Mouse (Mus musculus): Measurements from ENCODE around the gene Kcnj12.

The Kcnj12 gene

GRCm38 (mm10) chr11:61022550-61023391 is at the start of gene Kcnj12:
Gene Kcnj12, plus strand, starts transcription at chr11:61022564.
- DNase-seq (ENCODE audit: low spot score), result no peak

- DNase-seq (ENCODE audit: low spot score), result no peak
These were observed 47.3 kb upstream of the Kcnj12 start for GRCm38 (mm10) chr11:60975097-60975496.

GRCm38 (mm10) chr11:60976234-60976633 is 46.1 kb upstream of the Kcnj12 start:
- no peak for DNase-seq (ENCODE audit: low spot score)

- no peak for DNase-seq (ENCODE audit: low spot score)
These were observed 45.6 kb upstream of the Kcnj12 start for GRCm38 (mm10) chr11:60976742-60977141.

- no peak for DNase-seq (ENCODE audit: low spot score)
These were observed 45.2 kb upstream of the Kcnj12 start for GRCm38 (mm10) chr11:60977153-60977552.

GRCm38 (mm10) chr11:60978658-60979057 is 43.7 kb upstream of the Kcnj12 start:
- no peak for DNase-seq (ENCODE audit: low spot score)

- no peak for DNase-seq (ENCODE audit: low spot score)
These were observed 42.6 kb upstream of the Kcnj12 start for GRCm38 (mm10) chr11:60979788-60980187.

- DNase-seq (ENCODE audit: low spot score), result no peak
These were observed 40.5 kb upstream of the Kcnj12 start for GRCm38 (mm10) chr11:60981693-60982486.

GRCm38 (mm10) chr11:60984912-60985558 is 37.3 kb upstream of the Kcnj12 start:
- no peak for DNase-seq (ENCODE audit: low spot score)

- no peak for DNase-seq (ENCODE audit: low spot score)
These were observed 31.9 kb upstream of the Kcnj12 start for GRCm38 (mm10) chr11:60990428-60990827.

GRCm38 (mm10) chr11:61002736-61003135 is 19.6 kb upstream of the Kcnj12 start:
- no peak for DNase-seq (ENCODE audit: low spot score)

GRCm38 (mm10) chr11:61004046-61004445 is 18.3 kb upstream of the Kcnj12 start:
- DNase-seq (ENCODE audit: low spot score), result no peak

- no peak for DNase-seq (ENCODE audit: low spot score)
These were observed 17.6 kb upstream of the Kcnj12 start for GRCm38 (mm10) chr11:61004781-61005180.

- DNase-seq (ENCODE audit: low spot score), result no peak
These were observed 17.0 kb upstream of the Kcnj12 start for GRCm38 (mm10) chr11:61005345-61005744.

GRCm38 (mm10) chr11:61011736-61012294 is 10.5 kb upstream of the Kcnj12 start:
- DNase-seq (ENCODE audit: low spot score), result no peak

- no peak for DNase-seq (ENCODE audit: low spot score)
These were observed 5.4 kb upstream of the Kcnj12 start for GRCm38 (mm10) chr11:61016866-61017398.

- DNase-seq (ENCODE audit: low spot score), result no peak
These were observed 1.2 kb upstream of the Kcnj12 start for GRCm38 (mm10) chr11:61021129-61021528.

GRCm38 (mm10) chr11:61021676-61022549 is 451 bp upstream of the Kcnj12 start:
- DNase-seq (ENCODE audit: low spot score), result no peak

GRCm38 (mm10) chr11:61023416-61024200 is 1.2 kb downstream of the Kcnj12 start:
- no peak for DNase-seq (ENCODE audit: low spot score)

GRCm38 (mm10) chr11:61024388-61024787 is 2.0 kb downstream of the Kcnj12 start:
- DNase-seq (ENCODE audit: low spot score), result no peak
